Mouse (Mus musculus) CH12.LX (cell line): ENCODE measurements around the gene Fbxo6. TPM values are rescaled to one million over a fixed set of nuclear protein-coding genes. Genes with fewer than 3 reads are reported as not detected.

Experiments used
- DNase-seq: peaks from one replicate; pipeline ENCODE4 v3.0.0-alpha.2; 2013; ENCODE audit errors: extremely low read depth
- H3K27ac ChIP-seq: 2 replicates; pipeline ENCODE4 v1.5.1; 2012; ENCODE audit warnings: low read depth, mild to moderate bottlenecking, control low read depth, moderate library complexity; ENCODE audit not compliant: insufficient read depth
- H3K27me3 ChIP-seq: replicated peaks from 2 replicates; pipeline ENCODE3; 2012; ENCODE audit warnings: inconsistent platforms
- H3K36me3 ChIP-seq, 2 experiments: replicated peaks in 1 of 2; 2 replicates each; pipeline versions ENCODE3 to v1.6.1; 2012; ENCODE audit warnings: inconsistent platforms in 1 of 2, low read length in 1 of 2, mild to moderate bottlenecking in 1 of 2, mixed read lengths in 1 of 2, moderate library complexity in 1 of 2; ENCODE audit not compliant: control insufficient read depth in 1 of 2, insufficient read depth in 1 of 2
- H3K4me1 ChIP-seq, 2 experiments: 2 replicates each; pipeline ENCODE4 v1.6.1; 2012; ENCODE audit warnings: inconsistent platforms in 1 of 2, moderate library complexity in 1 of 2; ENCODE audit not compliant: insufficient read depth in 2 of 2, control insufficient read depth in 1 of 2
- H3K4me2 ChIP-seq: 2 replicates; pipeline ENCODE4 v1.6.1; 2012; ENCODE audit warnings: low read depth, mild to moderate bottlenecking, control low read depth; ENCODE audit not compliant: poor library complexity, insufficient read depth, severe bottlenecking
- H3K4me3 ChIP-seq, 3 experiments: fragments of 150-350 bp in 1 of 3; sonication (generic) in 1 of 3; replicated peaks in 1 of 3; 2 replicates each; pipeline versions ENCODE3 to v1.5.1; 2011 to 2012; ENCODE audit warnings: low read depth in 2 of 3, low read length in 2 of 3, mild to moderate bottlenecking in 2 of 3, moderate library complexity in 2 of 3, control low read depth in 1 of 3, improper control_type of control experiment in 1 of 3, inconsistent platforms in 1 of 3, mixed read lengths in 1 of 3; ENCODE audit not compliant: poor library complexity in 1 of 3
- H3K79me2 ChIP-seq: replicated peaks from 2 replicates; pipeline ENCODE4 v1.6.1; 2012; ENCODE audit warnings: mild to moderate bottlenecking, moderate library complexity; ENCODE audit not compliant: control insufficient read depth, poor library complexity, insufficient read depth, severe bottlenecking; ENCODE audit errors: extremely low read depth
- H3K9ac ChIP-seq: 2 replicates; pipeline ENCODE4 v1.6.1; 2012; ENCODE audit warnings: low read depth, mild to moderate bottlenecking, control low read depth, moderate library complexity; ENCODE audit not compliant: insufficient read depth
- H3K9me3 ChIP-seq: replicated peaks from 2 replicates; pipeline ENCODE3; 2012; ENCODE audit warnings: low read length, inconsistent platforms, mixed read lengths
- BHLHE40 ChIP-seq: IDR thresholded peaks from 2 replicates; pipeline ENCODE4 v1.6.1; 2011; ENCODE audit warnings: mild to moderate bottlenecking, low read depth, low read length, improper control_type of control experiment
- CHD1 ChIP-seq: IDR thresholded peaks from 2 replicates; pipeline ENCODE4 v1.6.1; 2012; ENCODE audit warnings: low read depth, low read length, improper control_type of control experiment, inconsistent platforms
- CHD2 ChIP-seq: IDR thresholded peaks from 2 replicates; pipeline ENCODE4 v1.6.1; 2011; ENCODE audit warnings: low read length, improper control_type of control experiment
- EP300 ChIP-seq: IDR thresholded peaks from 2 replicates; pipeline ENCODE4 v1.6.1; 2011; ENCODE audit warnings: low read length, improper control_type of control experiment
- ETS1 ChIP-seq: conservative IDR thresholded peaks from 2 replicates; pipeline ENCODE4 v1.6.1; 2012; ENCODE audit warnings: low read depth, mild to moderate bottlenecking, inconsistent platforms, low read length, improper control_type of control experiment, moderate library complexity
- IRF4 ChIP-seq: IDR thresholded peaks from 2 replicates; pipeline ENCODE4 v1.6.1; 2014; ENCODE audit warnings: low read depth, mild to moderate bottlenecking, inconsistent platforms, low read length, improper control_type of control experiment
- MAFK ChIP-seq: IDR thresholded peaks from 2 replicates; pipeline ENCODE4 v1.6.1; 2011; ENCODE audit warnings: low read length, improper control_type of control experiment; ENCODE audit not compliant: insufficient replicate concordance
- MAX ChIP-seq: IDR thresholded peaks from 2 replicates; pipeline ENCODE4 v1.6.1; 2011; ENCODE audit warnings: low read length, improper control_type of control experiment
- MYC ChIP-seq: IDR thresholded peaks from 2 replicates; pipeline ENCODE4 v1.6.1; 2011; ENCODE audit warnings: low read depth, mild to moderate bottlenecking, improper control_type of control experiment, low read length
- NELFE ChIP-seq: IDR thresholded peaks from 2 replicates; pipeline ENCODE4 v1.6.1; 2011; ENCODE audit warnings: low read depth, low read length, improper control_type of control experiment
- NRF1 ChIP-seq: IDR thresholded peaks from 2 replicates; pipeline ENCODE4 v1.6.1; 2014; ENCODE audit warnings: low read depth, mild to moderate bottlenecking, inconsistent platforms, low read length, improper control_type of control experiment, moderate library complexity
- PAX5 ChIP-seq: IDR thresholded peaks from 2 replicates; pipeline ENCODE4 v1.6.1; 2012; ENCODE audit warnings: low read length, inconsistent platforms, mixed read lengths
- POLR2A ChIP-seq: IDR thresholded peaks from 2 replicates; pipeline ENCODE4 v1.6.1; 2011; ENCODE audit warnings: low read depth, mild to moderate bottlenecking, improper control_type of control experiment, low read length
- RAD21 ChIP-seq: IDR thresholded peaks from 2 replicates; pipeline ENCODE4 v1.6.1; 2011; ENCODE audit warnings: low read depth, mild to moderate bottlenecking, low read length, improper control_type of control experiment, moderate library complexity
- RCOR1 ChIP-seq: conservative IDR thresholded peaks from 2 replicates; pipeline ENCODE4 v1.6.1; 2012; ENCODE audit warnings: low read depth, mild to moderate bottlenecking, inconsistent platforms, low read length, improper control_type of control experiment
- SIN3A ChIP-seq: IDR thresholded peaks from 2 replicates; pipeline ENCODE4 v1.6.1; 2012; ENCODE audit warnings: low read length, improper control_type of control experiment, inconsistent platforms
- SMC3 ChIP-seq: IDR thresholded peaks from 2 replicates; pipeline ENCODE4 v1.6.1; 2011; ENCODE audit warnings: low read depth, low read length, improper control_type of control experiment
- UBTF ChIP-seq: IDR thresholded peaks from 2 replicates; pipeline ENCODE4 v1.6.1; 2012; ENCODE audit warnings: low read depth, mild to moderate bottlenecking, inconsistent platforms, low read length, improper control_type of control experiment, moderate library complexity
- USF1 ChIP-seq: IDR thresholded peaks from 2 replicates; pipeline ENCODE4 v1.6.1; 2014; ENCODE audit warnings: low read depth, mild to moderate bottlenecking, inconsistent platforms, low read length, improper control_type of control experiment
- USF2 ChIP-seq: conservative IDR thresholded peaks from 2 replicates; pipeline ENCODE4 v1.6.1; 2011; ENCODE audit warnings: low read depth, low read length, improper control_type of control experiment
- ZC3H11A ChIP-seq: IDR thresholded peaks from 2 replicates; pipeline ENCODE4 v1.6.1; 2012; ENCODE audit warnings: low read depth, mild to moderate bottlenecking, inconsistent platforms, low read length, improper control_type of control experiment
- ZMIZ1 ChIP-seq: IDR thresholded peaks from 2 replicates; pipeline ENCODE4 v1.6.1; 2012; ENCODE audit warnings: low read depth, mild to moderate bottlenecking, inconsistent platforms, low read length, improper control_type of control experiment
- dilution Hi-C: fragments of 300-500 bp; cut with MboI; formaldehyde crosslinking; loops from 2 replicates; pipeline ENCODE4 v1.14.3; 2020; ENCODE audit warnings: low sequenced_read_pairs; ENCODE audit not compliant: extremely low pct_unique_long_range_greater_than_20kb, extremely low pct_ligation_motif_present
- in situ Hi-C: fragments of 300-500 bp; cut with MboI; formaldehyde crosslinking; loops from 3 replicates; pipeline ENCODE4 v1.14.3; 2019; ENCODE audit warnings: low sequenced_read_pairs, low pct_ligation_motif_present, low pct_unique_long_range_greater_than_20kb, mixed read lengths
- polyA plus RNA-seq: library from polyadenylated mRNA; unstranded; fragments of >175 nt; gene quantifications from 2 replicates; pipeline ENCODE4 v1.2.1, GENCODE M21; 2012; ENCODE audit warnings: low read depth; ENCODE audit not compliant: insufficient read length
- total RNA-seq, 2 experiments: library from RNA; depleted of rRNA; stranded (reverse); fragments of 300-350 nt in 1 of 2; fragments of >200 nt in 1 of 2; gene quantifications; 2 replicates each; pipeline ENCODE4 v1.2.3; 2012 to 2014

Gene Fbxo6
- total and polyA plus RNA-seq, 3 experiments = 20.8 to 32.5 (median 25.7) TPM

DNA sequence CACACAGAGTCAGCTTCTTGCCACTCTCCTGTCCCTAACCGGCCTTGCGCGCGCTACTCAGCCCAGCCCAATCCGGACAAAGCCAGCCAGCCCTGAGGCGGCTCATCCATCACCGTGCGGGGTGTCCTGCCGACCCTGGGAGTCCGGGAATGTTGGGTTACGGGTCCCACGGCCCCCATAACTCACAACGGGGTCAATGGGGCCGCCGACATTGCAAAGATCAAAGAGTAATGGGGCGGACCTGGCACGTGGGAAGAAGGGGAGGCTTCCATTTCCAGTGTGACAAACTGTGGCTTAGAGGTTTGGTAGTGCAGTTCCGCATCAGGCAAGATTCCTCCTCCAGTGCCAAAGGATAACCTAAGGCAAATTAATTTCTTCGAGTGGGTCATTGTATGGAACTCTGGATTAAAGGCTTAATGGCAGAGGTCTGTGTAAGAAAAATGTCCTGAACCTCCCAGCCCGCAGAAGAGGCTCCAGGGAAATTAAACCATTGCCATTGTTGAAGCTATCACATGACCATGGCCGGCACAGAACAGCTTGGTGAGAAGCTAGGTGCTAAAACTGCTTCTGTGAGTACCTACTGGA lies 20.4 kb downstream of the Fbxo6 start:
- in situ Hi-C loops = no loop called here
- Histone ChIP-seq H3K4me2 (no peak overlapping the region), H3K9me3 (no peaks in the 10 kb centered on the region), H3K36me3 (no peaks in the 10 kb centered on the region), H3K27ac (no peak overlapping the region), H3K4me3 (no peak overlapping the region), H3K79me2 (no peaks in the 10 kb centered on the region), H3K4me1 (peaks cover 0 to 6% of the 10 kb centered on the region in 2 experiments; a peak in 2 of 4 replicates)
- dilution Hi-C loops = no loop called here
- DNase-seq = no peak
- TF ChIP-seq SIN3A = no peak
- TF ChIP-seq, all 38 proteins: peak for 0
- Histone ChIP-seq H3K9ac (no peak overlapping the region), H3K27me3 (peaks cover 79% of the 10 kb centered on the region)

DNA sequence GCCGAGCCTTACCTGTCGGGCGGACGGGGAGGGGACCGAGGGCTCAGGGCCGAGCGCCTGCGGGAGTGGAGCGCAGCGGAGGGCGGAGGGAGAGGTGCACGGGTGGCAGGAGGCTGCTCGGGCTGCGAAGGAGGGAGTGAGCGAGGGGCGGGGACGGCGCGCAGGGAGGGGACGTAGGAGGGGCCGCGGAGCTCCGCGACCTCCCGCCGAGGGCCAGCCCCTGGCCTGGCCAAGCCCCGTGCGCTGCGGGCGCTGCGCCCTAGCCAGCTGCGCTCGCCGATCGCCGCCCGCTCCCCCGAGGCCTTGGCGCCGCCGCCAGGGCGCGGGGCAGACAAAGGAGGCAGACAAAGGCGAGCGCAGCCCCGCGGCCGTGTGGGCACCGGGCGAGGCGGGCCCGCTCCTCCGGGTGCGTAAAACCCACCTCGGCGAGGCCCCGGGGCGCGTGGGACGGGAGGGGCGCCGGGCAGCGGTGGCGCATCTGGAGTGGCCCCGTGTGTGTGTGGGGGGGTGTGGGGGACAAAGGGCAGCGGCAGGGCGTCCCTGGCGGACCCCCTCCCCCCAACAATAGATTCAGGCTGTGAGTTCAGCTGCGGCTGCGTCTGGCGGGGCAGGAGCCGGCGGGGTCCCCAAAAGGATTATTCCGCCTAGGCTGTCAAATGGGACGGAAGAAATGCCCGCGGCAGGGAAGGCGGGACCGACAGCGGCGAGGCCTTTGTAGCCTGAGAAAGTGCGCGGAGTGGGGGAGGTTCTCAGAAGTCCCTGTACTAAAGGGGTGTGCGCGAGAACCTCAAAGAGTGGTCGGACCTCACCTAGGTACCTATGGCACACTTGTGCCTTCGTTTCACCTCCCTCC lies 21.2 kb downstream of the Fbxo6 start, which contains the start of gene Draxin:
Gene Draxin, minus strand, starts transcription at position 138 of the 853 bp plus-strand sequence.
- Histone ChIP-seq H3K79me2 (no peaks in the 10 kb centered on the region), H3K9me3 (no peaks in the 10 kb centered on the region), H3K4me1 (peaks cover 0 to 6% of the 10 kb centered on the region in 2 experiments; a peak in 2 of 4 replicates), H3K9ac (no peak within 1 kb of the TSS), H3K27me3 (peaks cover 83% of the 10 kb centered on the region), H3K4me2 (no peak within 1 kb of the TSS), H3K4me3 (no peak within 1 kb of the TSS), H3K36me3 (no peaks in the 10 kb centered on the region), H3K27ac (no peak within 1 kb of the TSS)
- TF ChIP-seq USF2 = no peak
- TF ChIP-seq ZC3H11A = no peak
- DNase-seq = no peak
- dilution Hi-C loops = no loop called here
- in situ Hi-C loops = no loop called here

DNA sequence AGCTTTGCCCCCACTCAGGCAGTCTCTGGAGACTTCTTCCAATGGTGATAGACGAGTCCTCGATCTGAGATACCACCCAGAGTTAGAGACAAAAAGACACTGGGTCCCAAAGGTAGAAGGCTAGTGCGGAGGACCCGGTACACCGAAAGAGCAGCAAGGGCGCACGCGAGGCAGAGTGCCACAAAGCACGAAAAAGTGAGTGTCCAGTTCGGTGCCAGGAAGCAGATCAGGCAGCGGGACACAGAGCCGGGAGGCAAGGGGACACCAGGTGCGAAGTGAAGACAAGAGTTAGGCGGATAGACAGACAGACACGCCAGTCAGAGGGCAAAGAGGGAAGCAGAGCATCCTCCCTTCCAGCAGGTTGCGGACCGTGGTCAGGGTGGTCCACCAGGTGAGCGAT lies 21.8 kb downstream of the Fbxo6 start, which contains the start of gene Mad2l2:
Gene Mad2l2, plus strand, starts transcription at position 252 of the 400 bp plus-strand sequence.
- no peak within 1 kb of the TSS for H3K27ac ChIP-seq
- dilution Hi-C loops (no loop called here), in situ Hi-C loops (no loop called here)
- H3K4me1 ChIP-seq = peaks cover 0 to 6% of the 10 kb centered on the region in 2 experiments; a peak in 2 of 4 replicates
- H3K9ac ChIP-seq = no peak within 1 kb of the TSS
- no peaks in the 10 kb centered on the region for H3K36me3 ChIP-seq
- H3K4me3 ChIP-seq = no peak within 1 kb of the TSS
- no peak within 1 kb of the TSS for H3K4me2 ChIP-seq
- TF ChIP-seq MAFK = no peak
- no peak for TF ChIP-seq UBTF
- no peak for TF ChIP-seq SMC3
- TF ChIP-seq MYC = no peak
- TF ChIP-seq USF1 = no peak
- TF ChIP-seq BHLHE40 = no peak
- no peak for TF ChIP-seq ZMIZ1
- no peak for TF ChIP-seq EP300
- TF ChIP-seq PAX5 = no peak
- TF ChIP-seq IRF4 = no peak
- TF ChIP-seq NELFE = no peak
- TF ChIP-seq NRF1 = no peak
- TF ChIP-seq MAX = no peak
- no peak for TF ChIP-seq CHD2
- no peak for TF ChIP-seq CHD1
- no peak for TF ChIP-seq POLR2A
- no peak for TF ChIP-seq ETS1
- no peak for TF ChIP-seq RAD21
- no peak for TF ChIP-seq RCOR1
- TF ChIP-seq SIN3A = no peak
- no peaks in the 10 kb centered on the region for H3K9me3 ChIP-seq
- H3K79me2 ChIP-seq = no peaks in the 10 kb centered on the region
- H3K27me3 ChIP-seq = peaks cover 87% of the 10 kb centered on the region
- DNase-seq = no peak
